Mouse (Mus musculus): ENCODE measurements at regions not wholly inside any gene's neighbourhood (a gene's known extent, or its start where the extent isn't known, plus 50 kb on each side); places are given as distances from the start of the nearest gene placed in this dataset.

GRCm38 (mm10) chr3:157710790-157711381, 144.2 kb downstream of the Ptger3 start:
- no peak for DNase-seq (ENCODE audit: low spot score in 2 of 2)

- DNase-seq (ENCODE audit: low spot score in 2 of 2): no peak
Observed at GRCm38 (mm10) chr3:157699961-157700360, 133.3 kb downstream of the Ptger3 start.

DNA sequence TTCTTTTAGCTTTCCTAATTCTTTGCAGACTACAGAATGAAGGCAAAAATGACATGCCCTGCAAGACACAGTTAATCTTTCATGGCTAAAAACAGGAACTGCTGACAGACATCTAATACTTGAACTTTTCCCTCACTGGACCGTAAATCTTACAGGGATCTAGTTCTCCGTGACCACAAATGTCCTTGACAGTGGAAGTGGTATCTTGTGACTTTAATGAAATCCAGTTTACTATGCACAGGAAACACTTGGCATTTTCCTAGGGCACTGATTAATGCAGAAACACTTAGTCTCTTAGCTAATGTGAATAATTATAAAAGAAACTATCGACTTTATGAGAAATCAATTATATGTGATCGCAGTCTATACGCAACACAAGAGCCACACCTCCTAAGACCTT, 131.8 kb downstream of the Ptger3 start:
- no peak for DNase-seq (ENCODE audit: low spot score in 2 of 2)

GRCm38 (mm10) chr3:157695128-157696075, 128.7 kb downstream of the Ptger3 start:
- DNase-seq (ENCODE audit: low spot score in 2 of 2): no peak

Data from spleen, postnatal 10 days (tissue).